Mouse (Mus musculus): ENCODE results near the gene Prrt2.

- no peak for TF ChIP-seq CTCF (conservative IDR thresholded peaks at IDR 0.05; ENCODE audit: low read length)
- TF ChIP-seq NANOG (IDR thresholded peaks at IDR 0.05; ENCODE audit: borderline replicate concordance, low read length): no peak
Measured at GRCm38 (mm10) chr7:127007313-127008024, 13.5 kb downstream of the Prrt2 start.
